In the genomic region with DNA sequence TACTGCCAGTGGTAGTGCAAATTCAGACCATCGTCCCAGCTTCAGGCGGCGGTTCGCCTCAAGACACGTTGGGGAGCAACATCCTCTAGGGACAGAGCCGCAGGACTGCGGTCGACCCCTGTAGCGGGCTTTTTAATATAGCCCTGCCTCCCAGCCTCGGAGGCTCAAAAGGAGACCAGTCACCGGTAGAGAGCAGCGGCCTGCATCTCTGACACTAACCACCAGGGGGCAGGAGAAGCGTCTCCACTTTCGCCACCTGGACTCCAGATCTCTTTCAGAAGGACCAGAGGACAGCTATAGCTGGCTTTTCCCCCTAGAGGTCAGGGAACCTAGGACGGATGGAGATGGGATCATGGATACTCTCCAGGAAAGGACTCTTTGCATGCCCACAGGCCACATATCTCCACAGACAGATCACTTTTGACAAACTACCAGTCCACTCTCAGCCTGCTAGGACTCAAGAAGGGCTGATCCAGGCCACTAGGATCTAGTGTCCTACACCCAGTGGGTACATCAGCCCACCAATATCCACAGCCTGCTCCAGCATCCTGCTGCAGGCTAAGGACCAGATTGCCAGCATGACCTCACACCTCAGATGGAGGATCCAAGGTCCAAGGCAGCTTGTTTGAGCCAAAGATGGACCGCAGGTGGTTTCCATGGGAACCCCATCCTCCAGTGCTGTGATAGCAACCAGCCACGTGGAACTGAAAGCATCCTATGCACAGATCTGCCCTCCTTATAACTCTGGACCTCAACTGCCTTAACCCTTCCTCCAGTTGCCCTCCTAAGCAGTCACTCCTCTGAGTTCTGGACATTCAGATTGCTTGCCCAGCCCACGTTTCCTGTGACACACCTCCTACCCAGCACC, we compare ENCODE assay signal across 8 mouse cellular contexts.
DNase-seq lines count a peak whose midpoint lies in the region; ATAC-seq and TF ChIP-seq lines count a peak whose summit lies in the region.

No protein-coding gene starts in this region.

- H3K4me1 ChIP-seq in cerebellum, adult 2 months (ENCODE audit: control insufficient read depth, insufficient read depth, low read length), result peaks cover 62% of the 10 kb centered on the region
- H3K4me1 ChIP-seq in lung, embryonic 15.5 days, result peaks cover 39% of the 10 kb centered on the region

- no peaks in the 10 kb centered on the region for H3K9me3 ChIP-seq in lung, embryonic 15.5 days

- H3K36me3 ChIP-seq in lung, embryonic 15.5 days, result no peaks in the 10 kb centered on the region

- peak overlapping the region; percentile 13; the same call in 1 of the 2 replicates for H3K9ac ChIP-seq in lung, embryonic 15.5 days

- H3K4me3 ChIP-seq in cerebellum, adult 2 months (replicated peaks; ENCODE audit: insufficient read depth, low read depth, low read length), result peak overlapping the region; percentile 39
- H3K4me3 ChIP-seq in lung, embryonic 15.5 days, result peak overlapping the region; percentile 31

- DNase-seq in ES-CJ7 (ENCODE audit: low read depth, low spot score), result peak; percentile 86
- DNase-seq in cerebellum, adult 2 months, result peak; percentile 90 to 95
- peak; percentile 81 for DNase-seq in forelimb bud, embryonic 11.5 days (ENCODE audit: low read depth, low spot score)
- DNase-seq in heart, postnatal 4 days, result peak; percentile 88
- DNase-seq in layer of hippocampus, adult 9-11 months, result peak; percentile 55
- peak; percentile 77 for DNase-seq in ovary, postnatal 36 days (ENCODE audit: low spot score)
- DNase-seq in thymus, postnatal 36 days, result peak; percentile 44 to 55

- peak; percentile 23; the same call in 1 of the 2 replicates for ATAC-seq in lung, embryonic 15.5 days (ENCODE audit: borderline replicate concordance, extremely low read depth, low FRiP score, low TSS enrichment)

- 5% methylated on average over 18 of the region's 18 CpGs for WGBS in cerebellum, adult 2 months
- 13% methylated on average over 18 of the region's 18 CpGs for WGBS in lung, embryonic 15.5 days

- peak overlapping the region; percentile 57 for H3K4me2 ChIP-seq in lung, embryonic 15.5 days

- no peaks in the 10 kb centered on the region for H3K27me3 ChIP-seq in cerebellum, adult 2 months (ENCODE audit: control insufficient read depth, insufficient read depth, low read length)
- H3K27me3 ChIP-seq in lung, embryonic 15.5 days, result peaks cover 36% of the 10 kb centered on the region

- peak overlapping the region; percentile 56 for H3K27ac ChIP-seq in cerebellum, adult 2 months (ENCODE audit: insufficient read depth, low read length)
- H3K27ac ChIP-seq in lung, embryonic 15.5 days, result peak overlapping the region; percentile 19; the same call in 1 of the 2 replicates

- peak; percentile 83 for TF ChIP-seq CTCF in cerebellum, adult 2 months (IDR thresholded peaks at IDR 0.05; ENCODE audit: borderline replicate concordance, insufficient read depth, low read depth, low read length)

- TF ChIP-seq POLR2A in cerebellum, adult 2 months (IDR thresholded peaks at IDR 0.05; ENCODE audit: borderline replicate concordance, insufficient read depth, low read length), result no peak

Comparison
In these comparisons a context has a peak if more than half of its experiments do, and no peak if none do; other contexts are left out.
1. Peak in every context shown above with its lines: DNase-seq, ATAC-seq, H3K4me3 ChIP-seq and H3K27ac ChIP-seq.